Mouse (Mus musculus) kidney, adult 8-10 months (tissue): ENCODE measurements at regions not wholly inside any gene's neighbourhood (a gene's known extent, or its start where the extent isn't known, plus 50 kb on each side); places are given as distances from the start of the nearest gene placed in this dataset.
A peak's percentile ranks its signal among the peaks of the same experiment; 100 is the strongest.

ENCODE experiments used
- DNase-seq, 2 experiments: peaks; one replicate each; pipeline ENCODE4 v3.0.0; 2022

GRCm38 (mm10) chr6:117625716-117626115 lies 215.3 kb upstream of the Zfp637 start:
- no peak for DNase-seq

DNA sequence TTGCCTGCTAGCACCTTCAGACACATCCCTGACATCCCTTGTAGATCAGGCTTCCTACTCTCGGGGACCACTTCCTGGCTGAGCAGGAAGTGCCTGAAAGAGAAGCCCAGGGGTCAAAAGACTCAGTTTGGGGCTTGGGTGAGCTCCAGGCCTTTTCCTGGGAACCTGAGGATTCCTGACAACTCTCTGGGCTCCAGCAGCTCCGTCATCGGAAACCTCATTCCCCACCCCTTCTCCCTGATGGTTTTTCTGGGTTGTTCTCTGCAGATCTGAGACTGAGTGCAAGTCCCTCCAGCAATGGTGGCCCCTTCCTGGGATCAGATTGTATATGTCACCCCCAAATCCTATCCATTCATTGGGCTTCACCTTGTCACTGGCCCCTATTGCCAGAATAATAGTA lies 213.5 kb upstream of the Zfp637 start:
- DNase-seq = no peak

DNA sequence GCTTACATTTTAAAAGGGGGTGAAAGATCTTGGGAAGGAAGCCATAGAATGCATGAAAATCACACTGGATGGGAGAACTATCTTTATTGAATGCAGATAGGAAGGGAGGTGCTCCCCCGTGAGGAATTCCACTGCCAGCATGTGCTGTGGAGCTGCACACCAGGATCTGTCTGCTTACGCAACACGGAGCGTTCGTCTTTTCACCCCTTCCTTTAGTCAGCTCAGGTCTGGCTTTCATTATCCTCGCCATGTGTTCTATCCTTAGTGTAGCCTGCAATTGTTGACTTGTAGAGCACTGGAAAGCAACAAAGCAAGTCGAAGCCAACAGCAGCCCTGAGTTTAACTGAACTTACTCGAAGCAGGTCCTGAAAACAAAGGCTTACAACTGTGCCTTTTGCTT lies 194.4 kb upstream of the Zfp637 start:
- DNase-seq = no peak

GRCm38 (mm10) chr6:117650541-117650940 lies 190.4 kb upstream of the Zfp637 start:
- DNase-seq = no peak

DNA sequence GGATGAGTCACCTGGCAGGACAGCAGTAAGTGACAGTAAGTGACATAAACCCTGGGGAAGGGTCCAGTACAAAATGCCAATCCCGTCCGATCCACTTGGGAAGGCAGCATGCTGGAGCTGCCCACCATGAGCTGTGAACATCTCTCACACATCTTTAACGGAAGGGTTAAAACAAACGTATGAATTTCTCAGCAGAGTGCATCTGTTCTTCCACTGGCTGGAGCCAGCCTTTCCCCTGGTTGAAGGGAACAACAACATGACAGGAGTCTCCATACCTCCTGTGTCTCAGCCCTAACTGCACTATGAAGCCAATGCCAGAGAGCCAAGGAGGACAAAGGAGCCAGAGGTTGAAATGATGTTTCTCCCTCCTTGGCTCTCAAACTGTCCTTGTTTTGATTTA lies 189.4 kb upstream of the Zfp637 start:
- DNase-seq = no peak

- DNase-seq = no peak
Measured at GRCm38 (mm10) chr6:117652012-117652411, 189.0 kb upstream of the Zfp637 start.

- peak; percentile 35 to 52 for DNase-seq
Measured at GRCm38 (mm10) chr6:117652917-117653316, 188.1 kb upstream of the Zfp637 start.

- DNase-seq = no peak
Measured at GRCm38 (mm10) chr6:117653886-117654425, 187.0 kb upstream of the Zfp637 start.

DNA sequence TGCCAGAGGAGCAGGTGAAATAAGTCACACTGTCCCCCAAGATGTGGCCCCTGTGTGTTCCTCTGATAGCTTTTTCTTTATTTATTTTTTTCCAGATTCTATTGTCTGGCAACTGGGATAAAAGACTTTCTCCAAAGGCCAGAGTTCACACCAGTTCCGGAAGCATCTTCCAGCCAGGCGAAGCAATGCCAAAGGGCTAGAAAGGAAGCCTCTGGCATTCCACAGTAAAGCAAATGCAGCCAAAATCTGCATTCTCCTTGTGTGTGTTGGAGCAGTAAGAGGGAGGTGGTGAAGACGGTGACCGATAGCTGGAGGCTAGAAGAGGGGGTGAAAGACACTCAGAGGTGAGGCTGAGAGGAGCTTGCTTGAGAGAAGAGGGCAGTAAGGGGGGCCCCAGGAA lies 185.0 kb upstream of the Zfp637 start:
- DNase-seq = no peak

- DNase-seq = peak; percentile 45 to 67
Measured at GRCm38 (mm10) chr6:117660576-117660975, 180.4 kb upstream of the Zfp637 start.

GRCm38 (mm10) chr6:117662635-117663034 lies 178.3 kb upstream of the Zfp637 start:
- no peak for DNase-seq

DNA sequence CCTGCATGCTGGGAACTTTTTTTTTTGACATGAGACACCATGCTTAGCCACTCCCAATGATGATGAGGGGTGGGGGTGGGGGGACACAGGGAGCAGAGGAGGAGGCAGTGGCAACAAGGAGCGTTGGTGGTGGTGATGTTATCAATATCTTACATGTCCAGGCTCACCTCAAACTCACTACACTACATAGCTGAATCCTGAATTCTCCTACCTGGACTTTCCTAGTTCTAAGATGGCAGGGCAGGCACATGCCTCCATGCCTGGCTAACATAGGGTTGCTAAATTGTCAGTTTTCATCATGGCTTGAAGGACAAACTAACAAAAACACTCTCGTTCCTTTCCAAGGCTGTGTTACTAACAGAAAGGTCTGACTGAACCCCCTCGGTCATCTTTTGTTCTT lies 170.6 kb upstream of the Zfp637 start:
- DNase-seq = no peak

GRCm38 (mm10) chr6:117670792-117671525 lies 170.0 kb upstream of the Zfp637 start:
- DNase-seq = peak in 1 of 2 experiments; percentile 52

GRCm38 (mm10) chr6:117675059-117675800 lies 165.8 kb upstream of the Zfp637 start:
- DNase-seq = no peak

DNA sequence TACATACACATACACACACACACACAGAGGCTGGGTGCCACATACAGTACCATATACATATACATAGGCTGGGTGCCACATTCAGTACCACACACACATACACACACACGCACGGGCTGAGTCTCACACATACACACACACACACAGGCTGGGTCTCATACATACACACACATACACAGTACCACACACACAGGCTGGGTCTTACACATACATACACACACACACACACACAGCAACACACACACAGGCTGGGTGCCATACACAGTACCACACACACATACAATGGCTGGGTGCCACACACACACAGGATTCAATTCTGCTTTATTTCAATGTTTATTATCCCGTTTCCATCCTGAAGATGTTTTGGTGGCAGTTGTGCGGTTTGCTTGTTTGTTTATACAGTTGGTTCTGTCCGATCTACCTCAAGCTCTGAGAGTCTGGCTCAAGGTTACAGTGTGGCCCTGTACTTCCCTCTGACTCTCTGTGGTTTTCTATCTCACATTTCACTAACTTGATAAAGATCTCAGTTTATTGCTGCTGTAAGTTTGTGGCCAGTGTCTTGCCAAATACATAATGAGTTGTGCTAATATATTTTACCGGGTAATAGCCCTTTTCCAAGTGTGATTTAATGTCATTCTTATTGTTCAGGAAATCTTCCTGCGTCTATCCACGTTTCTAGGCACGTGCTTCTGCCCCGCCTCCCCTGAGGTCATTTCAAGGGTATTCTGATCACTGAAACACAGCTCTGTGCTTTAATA lies 164.7 kb upstream of the Zfp637 start:
- peak; percentile 61 to 65 for DNase-seq

GRCm38 (mm10) chr6:117677062-117677461 lies 163.9 kb upstream of the Zfp637 start:
- no peak for DNase-seq

DNA sequence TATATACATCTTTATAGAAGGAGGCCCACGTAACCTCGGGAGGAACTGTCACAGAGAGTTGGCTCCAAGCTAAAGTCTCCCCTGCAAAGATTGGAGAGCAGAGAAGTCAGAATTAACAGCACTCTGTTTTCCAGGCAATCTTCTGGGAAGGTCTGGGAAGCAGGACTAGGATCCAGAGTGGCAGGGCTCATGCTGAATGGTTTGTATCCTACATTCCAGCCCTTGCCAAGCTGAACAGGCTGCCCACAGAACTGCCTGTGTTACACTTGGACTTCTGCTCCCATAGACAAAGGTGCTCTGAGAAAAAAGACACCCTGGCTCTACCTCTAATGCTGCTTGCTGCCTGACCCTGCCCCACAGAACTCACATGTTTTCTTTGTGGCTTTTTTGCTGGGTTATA lies 163.2 kb upstream of the Zfp637 start:
- no peak for DNase-seq

DNA sequence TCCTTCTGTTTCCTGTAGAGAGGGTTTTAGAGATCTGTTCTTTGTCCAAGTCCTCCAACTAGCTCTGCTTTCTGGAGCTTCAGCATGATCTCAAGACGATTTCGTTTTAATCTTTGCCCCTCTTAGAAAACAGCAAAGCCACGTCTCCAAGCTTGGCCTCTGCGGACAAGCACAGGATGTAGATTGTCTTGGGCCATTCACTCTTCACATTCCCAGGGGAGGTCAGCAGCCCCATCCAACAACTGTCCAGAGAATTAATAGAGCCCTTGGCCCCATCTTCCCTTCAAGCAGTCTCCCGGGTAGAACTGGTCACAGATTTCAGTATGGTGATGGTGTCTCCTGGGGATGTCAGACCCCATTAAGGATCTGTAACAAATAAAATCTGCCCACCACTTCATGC lies 162.7 kb upstream of the Zfp637 start:
- peak in 1 of 2 experiments; percentile 61 for DNase-seq

- no peak for DNase-seq
Measured at GRCm38 (mm10) chr6:117678877-117679276, 162.1 kb upstream of the Zfp637 start.

- DNase-seq = no peak
Measured at GRCm38 (mm10) chr6:117686212-117686611, 154.8 kb upstream of the Zfp637 start.

GRCm38 (mm10) chr6:117687045-117687444 lies 153.9 kb upstream of the Zfp637 start:
- DNase-seq = peak in 1 of 2 experiments; percentile 32

DNA sequence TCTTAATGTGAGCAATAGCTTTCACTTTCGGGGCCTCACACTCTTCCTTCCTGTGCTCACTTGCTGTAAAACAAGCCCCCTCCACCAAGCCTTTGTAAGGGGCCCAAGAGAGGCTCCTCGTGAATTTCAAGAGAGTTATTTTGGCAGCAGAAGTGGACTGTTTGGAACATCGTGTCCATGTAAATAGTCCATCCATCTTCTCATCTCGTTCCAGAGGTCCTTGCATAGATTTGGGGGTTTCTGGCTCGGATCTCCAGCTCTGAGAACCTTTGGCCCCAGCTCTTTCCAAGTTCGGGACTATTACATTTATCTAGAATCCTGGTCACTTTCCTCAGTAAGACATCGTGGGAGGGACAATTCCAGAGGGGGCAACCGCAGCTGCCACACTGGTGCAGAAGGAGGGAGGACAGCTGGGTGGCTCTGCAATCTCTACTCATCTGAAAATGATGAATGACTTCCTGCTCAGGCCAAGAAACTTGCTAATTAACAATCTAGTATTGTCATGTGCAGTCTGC lies 152.3 kb upstream of the Zfp637 start:
- peak; percentile 31 to 57 for DNase-seq

GRCm38 (mm10) chr6:117700286-117700685 lies 140.7 kb upstream of the Zfp637 start:
- no peak for DNase-seq
